Mouse (Mus musculus): ENCODE results near the gene Sept1. TPM values are rescaled to one million over a fixed set of nuclear protein-coding genes. Genes with fewer than 3 reads are reported as not detected.

Sept1 gene
- polyA plus RNA-seq, 1 experiment from 2014 or later: 23.2 TPM

- no peak overlapping the region for H3K9ac ChIP-seq (ENCODE audit: low read length)
- no peak overlapping the region for H3K4me2 ChIP-seq (ENCODE audit: low read depth, low read length)
- no peaks in the 10 kb centered on the region for H3K36me3 ChIP-seq (ENCODE audit: control insufficient read depth, insufficient read depth, low read length)
- 48% methylated on average over 2 of the region's 2 CpGs for WGBS
- no peak overlapping the region for H3K27ac ChIP-seq (ENCODE audit: low read length)
- H3K4me3 ChIP-seq (ENCODE audit: low read length): no peak overlapping the region
- no peaks in the 10 kb centered on the region for H3K27me3 ChIP-seq (ENCODE audit: control insufficient read depth, insufficient read depth, low read depth, low read length)
- no peak for ATAC-seq (ENCODE audit: low read depth)
- H3K4me1 ChIP-seq (replicated peaks; ENCODE audit: control insufficient read depth, insufficient read depth, low read length): no peaks in the 10 kb centered on the region
- no peaks in the 10 kb centered on the region for H3K9me3 ChIP-seq (ENCODE audit: control insufficient read depth, low read length)
Measured at GRCm38 (mm10) chr7:127180783-127181182, 52.1 kb downstream of the Sept1 start.

- no peak overlapping the region for H3K4me3 ChIP-seq (ENCODE audit: low read length)
- ATAC-seq (ENCODE audit: low read depth): no peak
- H3K36me3 ChIP-seq (ENCODE audit: control insufficient read depth, insufficient read depth, low read length): no peaks in the 10 kb centered on the region
- no peak overlapping the region for H3K4me2 ChIP-seq (ENCODE audit: low read depth, low read length)
- 0 out of 2 replicates have a peak, but pooled peaks cover 4% of the 10 kb centered on the region for H3K9me3 ChIP-seq (ENCODE audit: control insufficient read depth, low read length)
- no peaks in the 10 kb centered on the region for H3K4me1 ChIP-seq (replicated peaks; ENCODE audit: control insufficient read depth, insufficient read depth, low read length)
- H3K27ac ChIP-seq (ENCODE audit: low read length): no peak overlapping the region
- H3K9ac ChIP-seq (ENCODE audit: low read length): no peak overlapping the region
- WGBS: 69% methylated on average over 4 of the region's 4 CpGs
- no peaks in the 10 kb centered on the region for H3K27me3 ChIP-seq (ENCODE audit: control insufficient read depth, insufficient read depth, low read depth, low read length)
Measured at GRCm38 (mm10) chr7:127176937-127177336, 56.0 kb downstream of the Sept1 start.

GRCm38 (mm10) chr7:127166501-127166900 is 66.4 kb downstream of the Sept1 start:
- no peak overlapping the region for H3K4me2 ChIP-seq (ENCODE audit: low read depth, low read length)
- no peak overlapping the region for H3K27ac ChIP-seq (ENCODE audit: low read length)
- no peaks in the 10 kb centered on the region for H3K9me3 ChIP-seq (ENCODE audit: control insufficient read depth, low read length)
- H3K36me3 ChIP-seq (ENCODE audit: control insufficient read depth, insufficient read depth, low read length): no peaks in the 10 kb centered on the region
- 68% methylated on average over 5 of the region's 5 CpGs for WGBS
- H3K4me3 ChIP-seq (ENCODE audit: low read length): no peak overlapping the region
- no peak for ATAC-seq (ENCODE audit: low read depth)
- H3K9ac ChIP-seq (ENCODE audit: low read length): no peak overlapping the region
- no peaks in the 10 kb centered on the region for H3K4me1 ChIP-seq (replicated peaks; ENCODE audit: control insufficient read depth, insufficient read depth, low read length)
- H3K27me3 ChIP-seq (ENCODE audit: control insufficient read depth, insufficient read depth, low read depth, low read length): no peaks in the 10 kb centered on the region

GRCm38 (mm10) chr7:127165607-127166493 is 67.1 kb downstream of the Sept1 start:
- Histone ChIP-seq H3K4me3 (ENCODE audit: low read length) (no peak overlapping the region), H3K36me3 (ENCODE audit: control insufficient read depth, insufficient read depth, low read length) (no peaks in the 10 kb centered on the region), H3K4me1 (replicated peaks; ENCODE audit: control insufficient read depth, insufficient read depth, low read length) (no peaks in the 10 kb centered on the region), H3K4me2 (ENCODE audit: low read depth, low read length) (no peak overlapping the region), H3K9me3 (ENCODE audit: control insufficient read depth, low read length) (no peaks in the 10 kb centered on the region), H3K27me3 (ENCODE audit: control insufficient read depth, insufficient read depth, low read depth, low read length) (no peaks in the 10 kb centered on the region), H3K9ac (ENCODE audit: low read length) (no peak overlapping the region), H3K27ac (ENCODE audit: low read length) (no peak overlapping the region)
- ATAC-seq (ENCODE audit: low read depth): no peak
- 78% methylated on average over 12 of the region's 12 CpGs for WGBS

Other genes starting within 250 kb of the Sept1 start
- 14.9 and 17.9 TPM in 2 replicates for gene Mvp, start 218.5 kb downstream of the Sept1 start, polyA plus RNA-seq (2015; fragmentation: Nextera tagmentation; extraction: Ambion mirVana)
- 0.62 and 0.93 TPM in 2 replicates for gene Pagr1b, start 216.6 kb downstream of the Sept1 start, polyA plus RNA-seq (2015; fragmentation: Nextera tagmentation; extraction: Ambion mirVana)
- gene Pagr1a, start 215.8 kb downstream of the Sept1 start, polyA plus RNA-seq (2015; fragmentation: Nextera tagmentation; extraction: Ambion mirVana): 45.9 and 67.2 TPM in 2 replicates
- 39.1 and 63.1 TPM in 2 replicates for gene Gm42742, start 212.0 kb downstream of the Sept1 start, polyA plus RNA-seq (2015; fragmentation: Nextera tagmentation; extraction: Ambion mirVana)
- gene Prrt2, start 211.9 kb downstream of the Sept1 start, polyA plus RNA-seq (2015; fragmentation: Nextera tagmentation; extraction: Ambion mirVana): 4.5 TPM in 2 replicates
- gene Maz, start 206.1 kb downstream of the Sept1 start, polyA plus RNA-seq (2015; fragmentation: Nextera tagmentation; extraction: Ambion mirVana): 38.6 and 46.1 TPM in 2 replicates
- 140 and 153 TPM in 2 replicates for gene Kif22, start 190.7 kb downstream of the Sept1 start, polyA plus RNA-seq (2015; fragmentation: Nextera tagmentation; extraction: Ambion mirVana)
- 7.1 TPM in 1 of 2 replicates, not detected in the other for gene Zg16, start 145.8 kb downstream of the Sept1 start, polyA plus RNA-seq (2015; fragmentation: Nextera tagmentation; extraction: Ambion mirVana)
- 11.5 and 12.8 TPM in 2 replicates for gene AI467606, start 141.8 kb downstream of the Sept1 start, polyA plus RNA-seq (2015; fragmentation: Nextera tagmentation; extraction: Ambion mirVana)
- gene Qprt, start 110.9 kb downstream of the Sept1 start, polyA plus RNA-seq (2015; fragmentation: Nextera tagmentation; extraction: Ambion mirVana): 0.43 and 1.2 TPM in 2 replicates
- 0.44 and 0.70 TPM in 2 replicates for gene Spn, start 95.3 kb downstream of the Sept1 start, polyA plus RNA-seq (2015; fragmentation: Nextera tagmentation; extraction: Ambion mirVana)
- gene Cd2bp2, start 37.1 kb downstream of the Sept1 start, polyA plus RNA-seq (2015; fragmentation: Nextera tagmentation; extraction: Ambion mirVana): 53.9 and 54.0 TPM in 2 replicates
- 20.5 and 23.8 TPM in 2 replicates for gene Tbc1d10b, start 24.7 kb downstream of the Sept1 start, polyA plus RNA-seq (2015; fragmentation: Nextera tagmentation; extraction: Ambion mirVana)
- 47.4 and 105 TPM in 2 replicates for gene Mylpf, start 24.2 kb downstream of the Sept1 start, polyA plus RNA-seq (2015; fragmentation: Nextera tagmentation; extraction: Ambion mirVana)
- gene Zfp553, start 69 bp downstream of the Sept1 start, polyA plus RNA-seq (2015; fragmentation: Nextera tagmentation; extraction: Ambion mirVana): 27.7 and 32.3 TPM in 2 replicates
- gene Zfp771, start 11.1 kb upstream of the Sept1 start, polyA plus RNA-seq (2015; fragmentation: Nextera tagmentation; extraction: Ambion mirVana): 36.9 and 48.7 TPM in 2 replicates
- 138 and 147 TPM in 2 replicates for gene Dctpp1, start 27.6 kb upstream of the Sept1 start, polyA plus RNA-seq (2015; fragmentation: Nextera tagmentation; extraction: Ambion mirVana)
- gene Sephs2, start 40.9 kb upstream of the Sept1 start, polyA plus RNA-seq (2015; fragmentation: Nextera tagmentation; extraction: Ambion mirVana): 49.6 and 54.5 TPM in 2 replicates
- gene Itgal, start 63.1 kb upstream of the Sept1 start, polyA plus RNA-seq (2015; fragmentation: Nextera tagmentation; extraction: Ambion mirVana): 2.1 and 3.1 TPM in 2 replicates
- gene Zfp768, start 112.5 kb upstream of the Sept1 start, polyA plus RNA-seq (2015; fragmentation: Nextera tagmentation; extraction: Ambion mirVana): 15.1 and 17.6 TPM in 2 replicates
- gene Zfp747, start 142.9 kb upstream of the Sept1 start, polyA plus RNA-seq (2015; fragmentation: Nextera tagmentation; extraction: Ambion mirVana): 8.4 and 9.9 TPM in 2 replicates
- gene 9130019O22Rik, start 154.0 kb upstream of the Sept1 start, polyA plus RNA-seq (2015; fragmentation: Nextera tagmentation; extraction: Ambion mirVana): 7.3 and 8.0 TPM in 2 replicates
- 5.7 and 6.6 TPM in 2 replicates for gene E430018J23Rik, start 160.5 kb upstream of the Sept1 start, polyA plus RNA-seq (2015; fragmentation: Nextera tagmentation; extraction: Ambion mirVana)
- gene Zfp764, start 173.7 kb upstream of the Sept1 start, polyA plus RNA-seq (2015; fragmentation: Nextera tagmentation; extraction: Ambion mirVana): 9.1 and 9.3 TPM in 2 replicates
- gene Zfp688, start 188.9 kb upstream of the Sept1 start, polyA plus RNA-seq (2015; fragmentation: Nextera tagmentation; extraction: Ambion mirVana): 24.9 and 25.3 TPM in 2 replicates
- gene Zfp689, start 216.0 kb upstream of the Sept1 start, polyA plus RNA-seq (2015; fragmentation: Nextera tagmentation; extraction: Ambion mirVana): 6.4 and 6.7 TPM in 2 replicates
- gene Prr14, start 226.5 kb upstream of the Sept1 start, polyA plus RNA-seq (2015; fragmentation: Nextera tagmentation; extraction: Ambion mirVana): 38.6 and 43.3 TPM in 2 replicates
- gene Fbrs, start 246.1 kb upstream of the Sept1 start, polyA plus RNA-seq (2015; fragmentation: Nextera tagmentation; extraction: Ambion mirVana): 9.9 and 11.1 TPM in 2 replicates